Mouse (Mus musculus) C2C12 (cell line): Measurements from ENCODE around the gene Cldn4.

Experiments used
- CTCF ChIP-seq: IDR thresholded peaks from one replicate; pipeline ENCODE4 v1.5.1; 2011; ENCODE audit not compliant: control insufficient read depth, insufficient read depth, insufficient read length
- MAX ChIP-seq: IDR thresholded peaks from one replicate; pipeline ENCODE4 v1.6.1; 2011; ENCODE audit warnings: mild to moderate bottlenecking, control low read depth

DNA sequence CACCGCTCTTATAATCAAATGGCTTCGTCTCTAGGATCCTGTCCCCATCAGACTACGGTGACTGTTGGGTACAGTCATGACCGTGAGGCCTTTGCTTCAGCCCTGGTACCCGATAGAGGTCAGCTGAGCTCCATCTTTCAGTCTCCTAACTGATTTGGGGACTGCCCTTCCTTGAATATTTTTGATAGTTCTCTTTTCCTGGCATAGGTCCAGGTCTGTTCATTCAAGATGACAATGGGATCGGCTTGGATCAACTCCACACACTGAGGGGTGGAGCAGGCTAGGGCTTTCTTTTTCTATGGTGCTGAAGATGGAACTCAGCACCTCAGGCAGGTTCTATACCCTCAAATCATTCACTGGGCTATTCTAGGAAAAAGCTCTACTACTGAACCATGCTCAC lies 10.7 kb downstream of the Cldn4 start:
- no peak for TF ChIP-seq CTCF
- TF ChIP-seq MAX, result no peak
